Mouse (Mus musculus): ENCODE results near the gene Cacna2d2.

The Cacna2d2 gene

DNA sequence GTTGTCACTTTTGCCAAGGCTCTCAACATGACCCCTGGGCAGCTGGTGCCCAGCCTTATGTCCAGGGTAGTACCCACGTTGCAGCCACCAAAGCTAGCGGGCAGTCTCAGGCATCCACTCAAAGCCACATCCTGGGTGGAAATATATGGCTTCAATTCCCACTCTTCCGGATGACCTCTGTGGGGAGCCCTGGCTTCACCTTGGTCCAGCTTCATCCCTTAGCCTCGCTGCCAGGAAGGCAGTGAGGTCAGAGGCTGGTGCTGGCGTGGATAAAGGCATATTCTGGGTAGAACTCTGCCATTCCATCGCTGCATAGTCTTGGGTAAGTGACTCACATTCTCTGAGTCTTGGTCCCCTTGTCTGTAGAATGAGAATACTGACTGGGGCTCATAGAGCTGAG lies 85.4 kb downstream of the Cacna2d2 start:
- H3K4me1 ChIP-seq (replicated peaks; ENCODE audit: low read depth, low read length), result peaks cover 52% of the 10 kb centered on the region
- H3K27me3 ChIP-seq (ENCODE audit: insufficient read depth, low read length), result peaks cover 14% of the 10 kb centered on the region
- TF ChIP-seq NANOG (IDR thresholded peaks at IDR 0.05; ENCODE audit: borderline replicate concordance, low read length) (no peak), CTCF (conservative IDR thresholded peaks at IDR 0.05; ENCODE audit: low read length) (no peak), POU5F1 (IDR thresholded peaks at IDR 0.05; ENCODE audit: borderline replicate concordance, low read length) (no peak)
- H3K9me3 ChIP-seq (ENCODE audit: low read length), result no peaks in the 10 kb centered on the region
- no peak overlapping the region for H3K4me3 ChIP-seq (replicated peaks; ENCODE audit: low read length)
- no peaks in the 10 kb centered on the region for H3K36me3 ChIP-seq (ENCODE audit: insufficient read depth, low read length)

DNA sequence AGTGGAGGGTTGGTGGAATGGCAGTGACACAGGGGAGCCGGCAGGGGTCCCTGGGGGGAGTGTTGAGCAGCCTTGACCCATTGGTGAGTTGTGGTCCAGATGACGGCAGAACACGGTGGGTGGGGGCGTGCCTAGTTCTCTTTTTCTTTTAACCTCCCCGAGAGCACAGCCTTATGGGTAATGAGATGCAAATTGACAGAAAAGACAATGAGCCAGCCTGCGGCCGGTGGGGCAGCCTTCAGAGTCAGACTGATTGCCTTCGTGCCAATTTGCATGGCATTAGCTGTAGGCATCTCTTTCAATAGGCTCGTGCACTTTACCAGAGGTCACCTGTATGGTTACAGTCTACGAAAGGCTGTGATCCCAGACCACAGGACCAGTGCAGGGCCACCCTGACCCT lies 86.7 kb downstream of the Cacna2d2 start:
- no peaks in the 10 kb centered on the region for H3K36me3 ChIP-seq (ENCODE audit: insufficient read depth, low read length)
- H3K4me3 ChIP-seq (replicated peaks; ENCODE audit: low read length), result 0 out of 2 replicates have a peak overlapping the region, but pooled peaks have one; percentile 1
- no peaks in the 10 kb centered on the region for H3K9me3 ChIP-seq (ENCODE audit: low read length)
- H3K4me1 ChIP-seq (replicated peaks; ENCODE audit: low read depth, low read length), result peaks cover 40% of the 10 kb centered on the region
- H3K27me3 ChIP-seq (ENCODE audit: insufficient read depth, low read length), result peaks cover 12% of the 10 kb centered on the region
- TF ChIP-seq POU5F1 (IDR thresholded peaks at IDR 0.05; ENCODE audit: borderline replicate concordance, low read length) (no peak), CTCF (conservative IDR thresholded peaks at IDR 0.05; ENCODE audit: low read length) (peak; percentile 7; the same call in 1 of the 2 replicates)

DNA sequence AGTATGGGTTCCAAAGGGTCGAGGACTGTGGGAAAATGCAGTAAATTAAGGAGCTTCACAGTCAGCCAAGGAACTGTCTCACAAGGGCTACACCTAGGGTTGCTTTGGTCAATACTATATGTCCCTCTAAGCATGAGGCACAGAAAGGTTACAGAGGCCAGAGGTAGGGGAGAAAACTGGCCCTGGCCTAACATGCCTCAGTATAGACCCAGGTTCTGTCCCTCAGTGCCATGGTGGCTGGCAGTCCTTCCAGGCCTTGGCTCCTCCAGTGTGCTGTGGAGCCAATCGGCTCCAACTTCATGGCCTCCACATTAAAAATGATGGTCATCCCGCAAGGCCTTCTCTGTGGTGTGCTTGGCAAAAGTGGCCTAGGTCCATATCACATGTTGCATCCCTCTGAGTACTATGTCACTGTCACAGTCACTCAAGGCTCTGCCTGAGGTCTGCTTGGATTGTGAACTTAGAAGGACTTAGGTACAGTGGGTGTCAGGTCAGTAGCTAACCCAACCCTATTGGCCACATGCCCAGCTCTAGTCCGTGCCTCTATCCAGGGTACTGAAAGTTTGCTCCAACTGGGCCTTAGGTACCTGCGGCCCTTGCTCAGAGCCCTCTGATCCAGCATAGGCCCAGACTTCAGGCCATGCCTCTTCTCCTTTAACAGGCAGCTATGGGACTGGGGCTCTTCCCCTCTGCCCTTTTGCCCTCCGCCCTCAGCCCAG lies 87.3 kb downstream of the Cacna2d2 start:
- no peaks in the 10 kb centered on the region for H3K9me3 ChIP-seq (ENCODE audit: low read length)
- H3K4me3 ChIP-seq (replicated peaks; ENCODE audit: low read length), result 0 out of 2 replicates have a peak overlapping the region, but pooled peaks have one; percentile 1
- H3K4me1 ChIP-seq (replicated peaks; ENCODE audit: low read depth, low read length), result peaks cover 35% of the 10 kb centered on the region
- no peaks in the 10 kb centered on the region for H3K36me3 ChIP-seq (ENCODE audit: insufficient read depth, low read length)
- peaks cover 12% of the 10 kb centered on the region for H3K27me3 ChIP-seq (ENCODE audit: insufficient read depth, low read length)
- TF ChIP-seq CTCF (conservative IDR thresholded peaks at IDR 0.05; ENCODE audit: low read length) (no peak), NANOG (IDR thresholded peaks at IDR 0.05; ENCODE audit: borderline replicate concordance, low read length) (no peak), POU5F1 (IDR thresholded peaks at IDR 0.05; ENCODE audit: borderline replicate concordance, low read length) (no peak)

DNA sequence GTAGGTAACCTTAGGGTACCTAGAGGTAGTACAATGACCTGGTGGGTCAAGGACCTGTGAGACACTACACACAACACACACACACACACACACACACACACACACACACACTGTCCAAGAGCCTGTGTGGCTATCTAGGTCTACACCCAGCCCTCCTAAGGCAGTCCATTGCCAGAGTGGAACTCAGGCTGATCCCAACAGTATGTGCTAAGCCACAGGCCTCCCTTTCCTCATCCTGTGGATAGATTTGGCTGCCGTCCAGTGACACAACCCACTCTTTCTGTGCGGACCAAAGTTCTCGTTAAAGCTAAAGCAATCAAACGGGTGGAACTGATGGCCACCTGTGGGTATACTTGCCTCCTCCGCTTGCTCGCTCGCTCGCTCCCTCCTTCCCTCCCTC lies 90.7 kb downstream of the Cacna2d2 start:
- Histone ChIP-seq H3K36me3 (ENCODE audit: insufficient read depth, low read length) (no peaks in the 10 kb centered on the region), H3K4me3 (replicated peaks; ENCODE audit: low read length) (no peak overlapping the region), H3K4me1 (replicated peaks; ENCODE audit: low read depth, low read length) (peaks cover 21% of the 10 kb centered on the region), H3K27me3 (ENCODE audit: insufficient read depth, low read length) (peaks cover 18% of the 10 kb centered on the region), H3K9me3 (ENCODE audit: low read length) (no peaks in the 10 kb centered on the region)
- TF ChIP-seq CTCF (conservative IDR thresholded peaks at IDR 0.05; ENCODE audit: low read length), result no peak
- no peak for TF ChIP-seq POU5F1 (IDR thresholded peaks at IDR 0.05; ENCODE audit: borderline replicate concordance, low read length)
- no peak for TF ChIP-seq NANOG (IDR thresholded peaks at IDR 0.05; ENCODE audit: borderline replicate concordance, low read length)

DNA sequence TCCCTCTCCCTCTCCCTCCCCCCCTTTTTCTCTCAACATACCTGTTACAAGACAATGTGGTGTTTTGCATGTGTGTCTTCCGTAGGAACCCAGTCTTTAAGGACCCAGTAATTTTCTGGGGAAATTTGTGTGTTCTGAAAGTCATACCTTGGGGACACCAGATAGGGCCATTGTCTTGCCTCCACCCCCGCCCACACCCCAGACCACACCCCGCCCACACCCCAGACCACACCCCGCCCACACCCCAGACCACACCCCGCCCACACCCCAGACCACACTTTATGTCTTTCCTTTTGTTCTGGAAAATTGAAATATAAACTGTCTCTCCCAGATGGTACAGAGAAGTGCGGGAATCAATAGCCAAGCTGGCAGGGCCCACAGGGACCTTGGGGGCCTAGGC lies 91.2 kb downstream of the Cacna2d2 start:
- TF ChIP-seq NANOG (IDR thresholded peaks at IDR 0.05; ENCODE audit: borderline replicate concordance, low read length) (no peak), POU5F1 (IDR thresholded peaks at IDR 0.05; ENCODE audit: borderline replicate concordance, low read length) (no peak)
- Histone ChIP-seq H3K4me3 (replicated peaks; ENCODE audit: low read length) (no peak overlapping the region), H3K36me3 (ENCODE audit: insufficient read depth, low read length) (no peaks in the 10 kb centered on the region), H3K4me1 (replicated peaks; ENCODE audit: low read depth, low read length) (peaks cover 17% of the 10 kb centered on the region), H3K9me3 (ENCODE audit: low read length) (no peaks in the 10 kb centered on the region), H3K27me3 (ENCODE audit: insufficient read depth, low read length) (peaks cover 19% of the 10 kb centered on the region)

DNA sequence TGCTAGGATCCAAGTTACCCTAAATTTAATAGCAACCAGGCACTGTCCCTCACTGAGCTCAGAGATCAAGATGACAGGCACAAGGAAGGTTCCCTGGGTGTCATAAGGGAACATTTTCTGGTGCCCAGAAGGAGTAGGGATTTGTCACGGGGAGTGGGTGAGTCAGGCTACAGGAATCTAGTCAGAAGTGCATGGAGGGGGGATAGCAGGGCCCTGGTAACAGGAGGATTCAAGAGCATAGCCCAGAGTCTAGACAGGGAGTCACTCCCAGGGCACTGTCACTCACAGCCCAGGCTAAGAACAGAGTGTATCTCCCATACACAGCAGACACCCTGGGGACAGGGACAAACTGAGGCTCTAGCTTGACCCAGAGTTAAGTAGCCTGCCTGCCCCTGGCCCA lies 94.1 kb downstream of the Cacna2d2 start:
- no peak overlapping the region for H3K4me3 ChIP-seq (replicated peaks; ENCODE audit: low read length)
- TF ChIP-seq CTCF (conservative IDR thresholded peaks at IDR 0.05; ENCODE audit: low read length) (no peak), POU5F1 (IDR thresholded peaks at IDR 0.05; ENCODE audit: borderline replicate concordance, low read length) (no peak), NANOG (IDR thresholded peaks at IDR 0.05; ENCODE audit: borderline replicate concordance, low read length) (no peak)
- H3K36me3 ChIP-seq (ENCODE audit: insufficient read depth, low read length), result no peaks in the 10 kb centered on the region

DNA sequence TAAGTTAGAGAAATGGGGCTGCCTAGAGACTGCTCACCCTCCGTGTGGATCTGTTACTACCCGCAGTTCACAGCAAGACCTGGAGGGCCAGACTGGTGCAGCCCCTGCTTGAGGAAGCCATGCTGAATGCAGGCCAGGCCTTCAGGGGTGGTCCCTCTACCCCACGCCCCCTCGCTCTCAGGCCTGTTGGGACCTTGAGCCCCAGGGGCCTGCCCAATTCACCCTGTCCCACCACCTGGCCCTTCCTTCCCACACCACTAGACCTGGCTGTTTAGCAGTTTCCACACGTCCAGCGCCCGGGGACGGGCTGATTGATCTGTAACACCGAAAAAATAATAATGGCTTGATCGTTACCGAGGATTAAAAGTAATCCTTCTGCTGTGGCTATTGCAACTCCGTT lies 94.8 kb downstream of the Cacna2d2 start:
- H3K27me3 ChIP-seq (ENCODE audit: insufficient read depth, low read length), result peaks cover 24% of the 10 kb centered on the region
- H3K4me3 ChIP-seq (replicated peaks; ENCODE audit: low read length), result no peak overlapping the region
- peaks cover 4% of the 10 kb centered on the region; the same call in 1 of the 2 replicates for H3K4me1 ChIP-seq (replicated peaks; ENCODE audit: low read depth, low read length)
- no peaks in the 10 kb centered on the region for H3K36me3 ChIP-seq (ENCODE audit: insufficient read depth, low read length)
- no peak for TF ChIP-seq CTCF (conservative IDR thresholded peaks at IDR 0.05; ENCODE audit: low read length)
- no peak for TF ChIP-seq NANOG (IDR thresholded peaks at IDR 0.05; ENCODE audit: borderline replicate concordance, low read length)
- TF ChIP-seq POU5F1 (IDR thresholded peaks at IDR 0.05; ENCODE audit: borderline replicate concordance, low read length), result no peak
- peaks cover 5% of the 10 kb centered on the region; the same call in 1 of the 2 replicates for H3K9me3 ChIP-seq (ENCODE audit: low read length)

More for the DNA sequence above, 94.1 kb downstream of the Cacna2d2 start:
- H3K27me3 ChIP-seq (ENCODE audit: insufficient read depth, low read length), result peaks cover 23% of the 10 kb centered on the region
- H3K4me1 ChIP-seq (replicated peaks; ENCODE audit: low read depth, low read length), result peaks cover 4% of the 10 kb centered on the region; the same call in 1 of the 2 replicates
- H3K9me3 ChIP-seq (ENCODE audit: low read length), result peaks cover 5% of the 10 kb centered on the region; the same call in 1 of the 2 replicates

DNA sequence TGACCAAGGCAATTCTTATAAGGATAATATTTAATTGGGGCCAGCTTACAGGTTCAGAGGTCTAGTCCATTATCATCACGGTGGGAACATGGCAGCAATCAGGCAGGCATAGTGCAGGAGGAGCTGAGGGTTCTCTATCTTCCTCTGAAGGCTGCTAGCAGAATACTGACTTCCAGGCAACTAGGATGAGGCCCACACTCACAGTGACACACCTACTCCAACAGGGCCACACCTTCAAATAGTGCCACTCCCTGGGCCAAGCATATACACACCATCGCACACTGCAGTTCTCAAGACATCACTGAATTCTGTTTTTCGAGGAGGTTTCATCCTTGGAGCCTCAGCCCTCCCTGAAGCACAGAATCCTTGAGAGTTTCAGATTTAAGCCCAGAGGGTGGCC lies 96.9 kb downstream of the Cacna2d2 start:
- Histone ChIP-seq H3K36me3 (ENCODE audit: insufficient read depth, low read length) (no peaks in the 10 kb centered on the region), H3K27me3 (ENCODE audit: insufficient read depth, low read length) (peaks cover 24% of the 10 kb centered on the region), H3K4me3 (replicated peaks; ENCODE audit: low read length) (no peak overlapping the region), H3K9me3 (ENCODE audit: low read length) (peaks cover 5% of the 10 kb centered on the region; the same call in 1 of the 2 replicates), H3K4me1 (replicated peaks; ENCODE audit: low read depth, low read length) (peaks cover 4% of the 10 kb centered on the region; the same call in 1 of the 2 replicates)
- TF ChIP-seq POU5F1 (IDR thresholded peaks at IDR 0.05; ENCODE audit: borderline replicate concordance, low read length) (no peak), NANOG (IDR thresholded peaks at IDR 0.05; ENCODE audit: borderline replicate concordance, low read length) (no peak), CTCF (conservative IDR thresholded peaks at IDR 0.05; ENCODE audit: low read length) (no peak)
